Mouse (Mus musculus) stomach, postnatal 0 days (tissue): ENCODE results near the gene Stx19.

ENCODE experiments used
- CTCF ChIP-seq: IDR thresholded peaks from 2 replicates; pipeline ENCODE4 v1.5.1; 2016; ENCODE audit warnings: antibody characterized with exemption, low read depth, mild to moderate bottlenecking, moderate library complexity
- EP300 ChIP-seq: optimal IDR thresholded peaks from 2 replicates; pipeline ENCODE3; 2016; ENCODE audit warnings: antibody characterized with exemption

DNA sequence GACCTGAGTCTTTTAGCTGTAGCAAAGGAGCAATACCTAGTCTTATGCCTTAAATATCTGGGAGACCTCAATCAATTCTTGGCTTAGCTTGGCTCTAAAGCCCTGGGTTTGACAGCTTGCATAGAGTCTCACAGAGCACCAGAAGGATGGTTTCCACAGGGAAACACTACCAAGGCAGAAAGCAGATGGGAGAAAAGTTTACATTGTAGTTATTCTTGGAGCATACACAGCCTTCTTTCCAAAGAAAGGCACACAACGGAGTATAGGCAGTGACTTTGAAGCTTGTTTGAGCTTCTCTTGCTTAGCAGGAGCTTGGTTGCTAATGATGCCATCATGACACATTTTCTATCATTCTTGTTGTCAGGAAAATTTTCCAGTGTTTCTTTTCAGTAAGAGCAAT, 45.7 kb downstream of the Stx19 start:
- TF ChIP-seq CTCF (no peak), EP300 (no peak)
